Mouse (Mus musculus): ENCODE data around the gene Fgfr2.

Fgfr2 gene

DNA sequence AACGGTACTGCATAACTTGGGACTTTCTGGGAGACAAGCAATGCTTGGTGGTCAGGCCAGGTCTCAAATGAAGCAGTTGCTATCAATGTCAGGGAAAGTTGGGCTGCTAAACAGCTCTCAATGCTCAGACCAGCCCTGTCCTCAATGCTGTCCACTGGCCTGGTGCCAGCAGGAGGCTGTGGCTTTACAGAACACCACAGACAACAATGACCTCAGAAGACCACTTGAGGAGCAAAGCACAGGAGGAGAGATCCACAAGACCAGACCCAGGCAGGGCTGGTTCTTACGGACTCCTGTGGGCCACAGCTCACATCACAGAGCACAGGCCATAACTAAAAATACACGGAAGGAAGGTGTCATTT lies 368.8 kb downstream of the Fgfr2 start:
- no peak for DNase-seq (ENCODE audit: low read depth, low spot score)

DNA sequence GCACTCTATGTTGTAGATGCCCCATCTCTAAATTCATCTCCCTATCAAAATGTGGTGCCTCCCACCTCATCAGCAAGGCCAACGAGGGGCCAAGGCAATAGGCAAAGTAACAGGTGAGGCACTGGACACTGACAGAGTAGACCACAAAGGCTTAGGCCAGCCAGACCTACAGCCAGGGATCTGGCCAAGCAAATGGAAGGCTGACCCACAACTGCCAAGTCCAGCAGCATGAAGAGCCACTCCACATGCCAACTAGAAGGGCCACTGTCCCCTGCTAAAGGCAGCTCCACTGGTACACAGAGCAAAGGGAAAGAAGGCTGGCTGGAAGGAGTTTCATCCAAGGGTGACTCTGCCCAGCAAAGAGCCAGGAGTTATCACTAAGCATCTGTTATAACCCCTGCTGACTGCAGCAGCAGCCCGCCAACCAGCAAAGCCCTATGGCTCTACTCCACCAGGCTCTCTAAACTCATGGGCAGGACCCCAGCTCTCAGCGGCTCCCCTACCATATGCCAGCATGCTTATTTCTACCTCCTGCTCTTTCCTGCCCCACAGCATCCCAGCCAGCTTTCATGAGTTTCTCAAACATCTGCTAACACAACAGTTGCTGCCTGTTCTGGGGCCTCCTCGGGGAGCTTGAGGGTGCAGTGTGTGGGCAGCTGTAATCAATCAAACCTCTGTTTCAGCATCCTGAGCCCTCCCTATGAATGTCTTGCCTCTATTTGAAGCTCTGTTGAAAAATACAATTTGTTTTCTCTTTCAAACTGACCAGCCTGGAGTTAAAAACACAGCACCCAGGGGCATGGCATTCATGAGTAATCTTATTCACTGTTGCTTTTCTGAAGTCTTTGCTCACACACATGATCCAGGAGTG lies 369.4 kb downstream of the Fgfr2 start:
- no peak for DNase-seq (ENCODE audit: low read depth, low spot score)

DNA sequence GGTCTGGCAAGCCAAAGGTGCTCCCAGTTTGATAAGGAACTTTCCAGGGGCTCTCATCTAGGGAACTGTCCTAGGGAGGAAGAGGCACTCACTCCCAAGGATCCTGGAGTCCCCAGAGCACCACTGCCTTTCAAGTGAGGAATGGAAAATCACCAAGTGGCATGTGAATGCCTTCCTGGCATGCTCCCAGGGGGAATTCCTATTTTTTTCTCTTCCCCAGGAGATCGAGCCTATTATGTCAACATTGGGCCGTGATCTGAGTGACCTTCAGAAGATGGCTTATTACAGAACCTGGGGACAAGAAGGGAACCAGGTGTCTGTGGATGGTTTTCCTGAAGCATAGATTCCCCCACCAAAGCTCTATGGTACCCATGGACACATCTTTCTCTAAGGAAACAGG lies 371.4 kb downstream of the Fgfr2 start:
- DNase-seq (ENCODE audit: low read depth, low spot score): no peak

DNA sequence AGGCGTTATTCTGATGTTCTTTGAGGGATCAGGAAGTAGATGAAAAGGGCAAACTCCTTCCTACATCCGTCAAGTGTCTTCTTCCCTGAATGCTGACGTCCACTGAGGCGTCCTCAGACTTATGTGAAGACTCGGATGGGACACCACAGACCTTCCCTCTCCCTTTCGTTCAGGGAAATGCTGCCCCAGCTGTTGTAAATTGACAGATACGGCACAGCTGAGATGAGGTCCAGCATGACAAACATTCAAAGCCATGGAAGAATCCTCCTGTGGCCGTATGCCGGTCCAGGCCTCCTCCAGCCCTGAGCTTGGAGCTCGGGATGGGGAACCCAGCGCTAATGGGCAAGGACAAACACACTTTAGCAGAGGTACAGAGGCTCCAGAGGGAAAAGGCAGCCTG lies 373.6 kb downstream of the Fgfr2 start:
- DNase-seq (ENCODE audit: low read depth, low spot score): no peak

DNA sequence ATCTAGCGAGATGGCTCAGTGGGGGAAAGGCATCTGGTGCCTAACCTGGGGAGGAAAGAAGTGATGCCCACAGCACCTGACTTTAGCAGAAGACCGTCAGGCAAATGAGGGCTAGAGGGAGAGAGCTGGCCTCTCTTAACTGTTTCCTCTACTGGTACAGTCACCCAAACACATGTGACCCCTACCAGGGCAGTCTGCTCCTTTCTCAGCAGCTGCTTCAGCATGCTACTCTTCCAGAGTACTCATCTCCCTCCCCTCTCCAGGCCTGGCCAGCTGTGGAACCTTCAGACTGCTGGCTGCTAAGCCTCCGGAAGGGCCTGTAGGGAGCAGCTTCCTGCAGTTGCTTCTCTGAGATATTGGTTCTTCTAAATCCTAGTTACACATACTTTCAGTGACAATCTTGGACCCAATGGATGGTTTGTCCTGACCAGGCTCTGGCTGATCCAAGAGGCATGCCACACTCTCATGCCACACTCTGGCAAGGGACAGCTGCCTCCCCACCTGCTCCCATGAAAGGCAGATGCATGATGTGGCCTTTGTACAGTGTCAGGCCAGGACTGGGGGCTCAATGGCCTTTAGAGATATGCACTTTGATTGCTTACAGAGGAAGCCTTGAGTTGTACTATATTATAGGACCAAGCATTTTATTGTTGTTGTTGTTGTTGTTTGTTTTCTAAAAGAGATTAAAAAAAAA lies 374.9 kb downstream of the Fgfr2 start:
- no peak for DNase-seq (ENCODE audit: low read depth, low spot score)

DNA sequence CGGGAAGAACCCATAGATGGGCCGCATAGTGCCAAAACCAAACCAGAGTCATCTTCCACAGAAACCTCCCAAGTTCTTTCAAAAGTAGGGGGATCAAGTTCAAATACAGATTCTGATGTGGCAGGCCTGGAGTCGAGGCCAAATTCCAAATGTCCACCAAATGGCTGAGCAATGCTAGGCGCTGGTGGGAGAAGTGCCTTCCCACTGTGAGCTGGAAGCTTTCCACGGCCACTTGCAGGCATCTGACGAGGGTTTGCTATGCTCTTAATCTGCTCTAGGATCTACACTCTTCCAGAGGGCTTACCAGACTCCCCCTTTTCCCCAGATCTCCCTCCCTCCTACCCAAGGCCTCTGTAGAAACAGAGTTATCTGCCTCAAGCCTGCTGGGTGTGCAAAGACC lies 376.1 kb downstream of the Fgfr2 start:
- no peak for DNase-seq (ENCODE audit: low read depth, low spot score)

DNA sequence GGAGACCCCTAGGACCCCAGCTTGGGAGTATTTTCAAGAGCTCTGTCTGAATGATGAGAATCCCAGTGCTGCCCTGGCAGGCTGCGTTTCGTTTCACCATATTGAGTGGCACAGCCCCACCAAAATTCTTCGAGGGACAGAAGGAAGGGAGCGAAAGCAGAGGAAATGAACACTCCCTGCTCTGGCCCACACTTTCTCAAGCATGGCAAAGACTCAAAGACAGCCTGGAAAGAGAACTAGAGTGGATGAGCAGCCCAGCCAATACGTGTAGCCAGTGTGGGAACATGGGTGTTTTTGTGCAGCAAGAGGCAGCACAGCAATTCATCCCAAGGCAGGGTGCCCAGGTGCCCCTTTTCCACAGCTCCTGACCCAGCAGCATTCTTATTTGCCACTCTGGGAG lies 380.2 kb downstream of the Fgfr2 start:
- no peak for DNase-seq (ENCODE audit: low read depth, low spot score)

DNA sequence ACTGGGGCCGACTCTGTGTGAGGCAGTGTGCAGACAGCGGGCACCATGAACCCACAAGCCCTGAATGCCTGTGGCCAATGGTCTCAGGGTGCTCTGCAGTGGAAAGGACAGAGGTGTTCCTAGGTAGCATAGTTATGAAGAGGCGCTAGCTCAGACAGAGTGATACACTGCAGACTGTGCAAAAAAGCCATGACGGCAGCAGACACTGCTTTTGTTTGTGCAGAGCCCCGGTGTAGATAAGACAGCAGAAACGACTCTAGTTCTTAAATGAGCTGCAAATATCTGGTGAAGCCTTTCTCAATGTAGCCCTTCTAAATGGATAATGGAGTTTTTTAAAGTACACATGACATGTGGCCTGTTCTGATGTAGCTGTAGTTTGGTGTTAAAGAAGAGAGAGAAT lies 383.3 kb downstream of the Fgfr2 start:
- no peak for DNase-seq (ENCODE audit: low read depth, low spot score)

DNA sequence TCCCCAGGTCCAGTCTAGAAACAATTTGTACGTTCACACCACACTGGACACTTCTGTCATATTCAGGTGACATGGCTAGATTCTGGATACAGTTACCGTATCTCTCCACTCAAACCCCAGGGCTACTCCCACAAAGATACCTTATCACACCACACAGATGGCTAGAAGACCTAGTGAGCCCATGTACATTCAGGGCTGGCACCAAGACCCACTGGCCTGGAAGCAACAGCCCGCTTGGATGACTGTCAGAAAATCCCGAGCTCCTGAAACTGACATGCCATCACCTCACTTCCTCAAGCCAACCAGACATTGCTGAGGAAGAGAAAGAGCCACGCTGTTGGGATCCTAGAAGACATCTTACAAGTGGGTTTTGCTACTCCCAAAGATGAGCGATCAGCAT lies 384.3 kb downstream of the Fgfr2 start:
- no peak for DNase-seq (ENCODE audit: low read depth, low spot score)

DNA sequence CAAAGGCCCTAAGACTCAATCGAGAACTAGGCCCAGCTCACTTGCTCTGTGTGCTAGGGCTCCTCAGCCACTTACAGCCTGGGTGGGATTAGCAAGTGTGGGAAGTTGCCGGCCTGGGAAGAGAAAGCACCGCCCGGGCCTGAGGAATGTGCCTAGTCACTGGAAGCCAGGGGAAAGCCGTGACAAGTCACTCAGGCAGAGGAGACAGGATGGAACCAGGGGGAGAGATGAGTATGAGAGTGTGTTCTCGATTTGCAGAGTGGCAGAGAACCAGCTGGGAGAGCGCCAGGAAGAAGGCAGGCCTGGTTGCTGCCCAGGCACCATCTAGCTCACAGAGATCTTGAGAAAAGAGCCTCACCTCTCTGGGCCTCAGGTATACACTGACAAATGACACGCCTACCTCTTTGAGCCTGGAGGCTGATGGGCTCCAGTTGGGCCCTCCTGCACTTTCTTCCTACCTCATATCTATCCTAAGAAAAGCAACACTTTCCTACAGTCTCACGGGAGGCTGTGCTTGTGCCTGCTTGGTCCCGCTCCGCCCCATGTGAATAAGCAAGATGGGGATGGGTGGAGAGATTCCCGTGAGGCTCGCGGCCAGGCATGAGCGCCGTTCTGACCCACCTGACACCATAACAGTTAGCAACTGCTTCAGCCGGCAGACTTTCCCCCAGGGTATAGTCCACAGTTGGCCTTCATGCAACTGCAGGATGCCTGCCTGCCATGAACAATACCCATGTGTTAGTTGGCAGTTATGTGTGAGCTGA lies 386.9 kb downstream of the Fgfr2 start:
- DNase-seq (ENCODE audit: low read depth, low spot score): peak; percentile 76

DNA sequence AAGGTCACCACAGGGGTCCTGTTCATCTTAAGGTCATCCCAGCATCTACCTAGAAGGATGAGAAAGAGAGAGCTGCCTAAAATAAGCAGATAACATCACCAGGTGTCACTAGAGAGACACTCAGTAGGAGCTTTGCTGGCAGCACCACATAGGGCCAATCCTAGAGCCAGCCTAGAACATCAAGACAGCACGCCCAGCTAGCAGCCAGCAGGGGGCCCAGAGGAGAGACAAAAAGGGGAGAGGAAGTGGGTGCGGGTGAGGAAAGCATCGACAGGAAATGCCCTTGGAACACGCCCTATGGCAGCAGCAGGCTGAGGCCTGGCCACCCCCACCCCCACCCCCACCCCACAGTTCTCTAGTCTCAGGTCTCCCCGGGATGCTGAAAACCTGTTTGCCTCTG lies 388.0 kb downstream of the Fgfr2 start:
- DNase-seq (ENCODE audit: low read depth, low spot score): peak; percentile 99

DNA sequence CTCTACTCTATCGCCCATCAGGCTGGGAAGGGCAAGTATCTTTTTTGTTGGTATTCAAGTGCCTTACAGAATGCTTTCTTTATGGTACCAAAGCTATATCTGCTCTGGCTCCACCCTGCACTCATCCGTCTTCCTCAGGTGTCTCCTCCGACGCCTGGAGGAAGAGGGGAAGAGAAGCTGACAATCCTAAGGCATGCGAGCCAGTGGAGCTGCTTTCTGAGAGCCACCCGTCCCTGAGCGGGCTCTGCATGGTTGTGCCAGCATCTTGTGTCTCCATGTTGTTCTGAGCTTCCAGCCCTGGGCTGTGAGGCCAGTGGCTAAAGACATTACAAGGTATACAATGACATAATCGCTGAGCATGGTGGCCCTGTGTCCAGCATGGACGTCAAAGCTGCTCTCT lies 388.9 kb downstream of the Fgfr2 start:
- DNase-seq (ENCODE audit: low read depth, low spot score): no peak

DNA sequence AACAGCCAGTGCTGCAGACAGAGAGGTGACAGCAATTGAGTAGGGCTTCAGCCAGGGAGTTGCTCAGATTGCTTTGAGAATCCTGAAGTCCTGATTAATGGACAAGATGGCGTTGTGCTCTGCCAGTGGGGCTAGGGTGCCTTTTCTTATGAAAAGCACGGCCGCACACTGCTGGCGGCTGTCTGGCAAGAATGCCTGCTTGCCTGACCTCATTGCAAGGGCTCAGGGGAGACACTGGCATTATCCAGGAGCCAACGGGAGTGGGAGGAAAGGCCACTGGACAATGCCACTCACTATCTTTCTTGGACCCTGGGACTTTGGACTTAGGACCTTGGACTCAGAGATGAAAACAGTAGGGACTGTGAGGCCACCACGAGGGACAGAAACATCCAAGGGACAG lies 389.6 kb downstream of the Fgfr2 start:
- DNase-seq (ENCODE audit: low read depth, low spot score): no peak

DNA sequence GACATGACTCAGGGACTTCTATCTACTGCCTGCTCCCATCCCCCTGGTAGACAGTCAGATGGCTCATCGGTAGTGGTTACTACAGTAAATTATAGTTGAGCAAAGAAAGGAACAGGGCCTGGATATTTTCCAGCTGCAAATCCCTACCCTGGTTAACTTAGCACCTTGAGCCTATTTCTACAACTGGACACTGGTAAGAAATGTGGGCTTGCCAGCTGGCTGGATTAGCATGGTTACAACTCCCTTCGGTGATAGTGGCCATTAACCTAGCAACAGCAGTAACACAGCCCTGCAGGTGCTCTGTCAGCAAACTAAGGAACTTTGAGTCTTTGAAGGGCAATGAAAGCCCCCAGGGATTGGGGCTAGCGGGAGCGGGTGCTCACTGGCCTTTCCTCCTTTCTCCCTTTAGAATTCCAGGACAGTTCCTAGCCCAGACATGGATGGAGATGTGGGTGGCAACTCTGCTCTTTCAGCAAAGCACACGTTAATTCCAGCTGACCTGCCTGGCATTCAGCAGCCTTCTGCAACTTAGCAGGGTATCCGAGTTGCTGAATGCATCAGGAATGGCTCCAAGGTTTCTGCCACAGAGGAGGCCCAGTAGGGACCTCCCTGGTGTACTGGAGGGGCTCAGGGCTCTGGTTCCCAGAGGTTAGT lies 390.9 kb downstream of the Fgfr2 start:
- DNase-seq (ENCODE audit: low read depth, low spot score): no peak

DNA sequence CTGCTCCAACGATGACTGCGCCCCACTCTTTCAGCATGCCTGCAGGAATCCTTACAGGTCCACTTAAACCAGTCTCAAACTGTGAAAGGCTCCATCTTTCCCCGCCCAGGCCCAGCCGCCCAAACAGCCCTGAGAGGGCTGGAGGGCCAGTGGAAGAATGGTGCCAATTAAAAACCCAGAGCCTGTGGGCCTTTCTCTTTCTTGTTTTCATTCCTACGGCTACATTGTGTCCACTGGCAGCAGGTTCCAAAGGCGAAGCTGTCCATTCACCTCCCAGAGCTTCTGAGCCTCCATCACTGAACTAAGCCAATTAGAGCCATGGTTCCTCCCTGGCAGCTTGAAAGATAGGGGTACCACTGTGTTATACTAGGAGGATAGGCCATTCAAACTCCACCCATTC lies 391.6 kb downstream of the Fgfr2 start:
- DNase-seq (ENCODE audit: low read depth, low spot score): no peak

DNA sequence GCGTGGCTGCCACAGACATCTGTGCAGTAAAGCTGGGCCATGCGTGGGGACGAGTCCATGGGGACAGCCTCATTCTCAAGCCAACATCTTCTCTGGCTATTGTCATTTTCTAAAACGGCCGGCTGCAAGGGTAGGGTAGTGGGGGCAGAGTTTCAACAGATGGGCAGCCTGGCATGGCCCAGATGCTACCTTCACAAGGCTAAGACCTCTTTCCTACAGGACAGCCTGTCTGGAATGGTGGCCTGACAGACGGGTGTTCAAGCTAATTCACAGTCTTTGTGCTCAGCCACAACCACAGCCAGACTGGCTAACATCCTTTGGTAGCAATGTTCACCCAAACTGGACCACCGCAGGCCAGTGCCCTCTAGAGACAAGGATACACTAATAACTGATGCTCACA lies 392.6 kb downstream of the Fgfr2 start:
- no peak for DNase-seq (ENCODE audit: low read depth, low spot score)

DNA sequence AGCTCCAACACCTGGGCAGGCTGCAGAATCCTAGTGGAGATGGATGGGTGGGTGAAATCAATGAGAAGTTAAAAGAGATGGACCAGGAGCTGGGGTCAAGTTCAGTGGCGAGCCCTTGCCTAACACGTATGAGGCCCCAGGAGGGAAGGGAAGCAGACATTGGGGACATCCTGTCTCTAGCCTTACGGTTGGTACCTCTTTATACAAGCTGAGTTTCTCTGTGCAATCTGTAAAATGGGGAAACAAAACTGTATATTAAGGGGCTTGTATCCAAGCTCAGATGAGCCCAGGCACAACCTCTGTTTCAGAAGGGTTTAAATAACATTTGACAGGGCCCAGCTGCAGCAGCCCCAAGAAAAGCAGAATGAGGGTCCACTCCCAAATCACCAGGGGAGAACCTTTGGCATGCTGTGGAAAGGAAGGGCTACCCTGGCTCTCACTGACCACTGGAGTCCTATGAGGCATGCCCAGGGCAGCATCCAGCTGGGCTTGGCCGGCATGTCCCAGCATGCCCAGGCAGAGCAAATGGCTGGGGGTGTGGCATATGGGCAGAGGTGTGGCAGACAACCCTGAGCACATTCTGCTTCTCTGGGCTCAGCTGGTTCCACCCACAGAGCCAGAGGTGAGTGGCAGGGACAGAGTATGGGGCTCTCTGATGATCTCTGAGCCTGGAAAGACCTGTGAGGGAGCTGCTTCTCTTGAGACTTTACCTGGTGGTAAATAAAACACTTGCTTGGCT lies 393.9 kb downstream of the Fgfr2 start:
- DNase-seq (ENCODE audit: low read depth, low spot score): peak; percentile 27

DNA sequence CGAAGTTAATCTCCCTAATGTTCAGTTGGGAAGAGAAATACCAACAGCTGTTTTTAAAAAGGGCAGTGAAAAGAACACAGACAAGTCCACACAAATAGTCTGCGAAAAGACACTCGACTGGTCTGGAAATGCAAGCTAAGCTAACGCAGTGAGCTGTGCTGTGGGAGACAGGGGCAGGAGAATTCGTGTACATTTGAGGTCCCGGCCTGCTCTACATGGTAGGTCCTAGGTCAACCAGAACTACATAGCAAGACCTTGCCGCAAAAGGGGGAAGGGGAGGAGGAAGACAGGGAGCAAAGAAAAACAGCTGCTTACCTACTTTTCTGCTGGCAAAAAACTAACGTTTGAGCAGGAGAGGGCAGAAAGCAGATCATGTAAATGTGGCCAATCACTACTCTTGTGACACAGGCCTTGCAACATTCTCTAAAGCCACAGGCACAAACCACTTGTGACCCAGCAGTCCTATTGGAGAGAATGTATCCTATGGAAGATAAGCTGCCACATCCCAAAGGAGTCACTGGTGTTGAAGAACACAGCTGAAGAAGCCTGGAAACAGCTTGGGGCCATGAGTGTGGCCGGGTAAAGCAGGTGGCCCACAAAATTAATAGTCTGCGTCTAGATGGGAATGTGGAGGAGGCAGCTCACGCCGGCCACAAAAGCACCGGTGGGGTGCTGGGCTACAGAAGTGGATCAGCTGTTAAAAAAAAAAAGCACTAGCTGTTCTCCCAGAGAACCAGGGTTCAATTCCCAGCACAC lies 396.9 kb downstream of the Fgfr2 start:
- DNase-seq (ENCODE audit: low read depth, low spot score): no peak

DNA sequence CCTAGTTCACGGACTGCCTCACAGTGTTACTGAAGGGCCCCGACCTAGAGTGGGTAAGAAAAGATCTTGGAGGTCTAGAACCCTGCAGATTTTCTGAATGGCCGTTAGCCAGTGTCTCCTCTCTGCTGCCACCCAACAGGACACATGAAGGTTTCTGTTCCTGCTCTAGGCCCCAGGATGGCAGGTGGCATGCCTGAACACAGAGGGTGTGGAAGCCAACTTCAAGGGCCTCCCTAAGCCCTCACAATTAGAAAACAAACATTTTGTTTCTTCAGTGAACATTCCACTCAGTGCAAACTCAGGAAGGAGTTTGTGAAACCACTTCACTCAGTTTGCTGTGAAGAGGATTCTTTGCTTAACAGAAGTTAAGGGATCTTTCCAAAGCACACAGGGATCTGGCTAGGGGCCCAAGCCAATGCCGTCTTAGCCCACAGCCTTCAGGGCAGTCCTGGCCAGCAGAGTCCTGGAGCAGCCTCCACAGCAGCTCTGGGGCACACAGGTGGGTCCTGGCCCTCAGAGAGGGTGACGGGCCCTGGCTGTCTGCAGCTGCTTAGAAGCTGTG lies 398.6 kb downstream of the Fgfr2 start:
- no peak for DNase-seq (ENCODE audit: low read depth, low spot score)

DNA sequence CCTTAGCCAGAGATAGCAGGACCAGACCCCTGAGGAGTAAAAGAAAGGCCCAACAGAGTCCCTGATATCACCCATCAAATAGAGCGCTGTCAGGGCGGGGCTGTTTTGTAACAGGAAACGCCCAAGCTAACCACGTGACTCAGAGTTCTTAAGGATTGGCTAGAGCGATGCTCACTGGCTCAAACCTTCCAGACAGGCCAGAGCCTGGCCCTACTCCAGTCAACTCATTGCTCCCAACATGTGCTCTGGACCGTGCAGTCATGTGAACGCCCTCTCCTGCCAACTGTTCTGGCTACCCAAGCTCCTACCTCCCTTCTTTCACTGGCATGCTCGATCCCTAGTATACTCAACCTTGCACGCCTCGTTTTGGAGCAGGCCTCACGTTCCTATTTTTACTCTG lies 399.2 kb downstream of the Fgfr2 start:
- peak; percentile 68 for DNase-seq (ENCODE audit: low read depth, low spot score)

Data from ES-CJ7 (cell line).